Comparison of ENCODE assay signal across 8 mouse cellular contexts in genomic region chr11:98954373-98954772, GRCm38 (mm10). TPM values are rescaled to one million over a fixed set of nuclear protein-coding genes. Genes with fewer than 3 reads are reported as not detected.
A peak's percentile ranks its signal among the peaks of the same experiment; 100 is the strongest.
DNase-seq lines count a peak whose midpoint lies in the region; ATAC-seq and TF ChIP-seq lines count a peak whose summit lies in the region.

No protein-coding gene starts in this region.

- WGBS in forebrain, postnatal 0 days = 7% methylated on average over 10 of the region's 10 CpGs
- 12% methylated on average over 10 of the region's 10 CpGs for WGBS in liver, embryonic 16.5 days (ENCODE audit: insufficient replicate concordance)
- WGBS in neural tube, embryonic 12.5 days = 4% methylated on average over 10 of the region's 10 CpGs

- peaks cover 16% of the 10 kb centered on the region; the same call in 1 of the 2 replicates for H3K4me1 ChIP-seq in forebrain, postnatal 0 days (ENCODE audit: insufficient read depth)
- H3K4me1 ChIP-seq in liver, embryonic 16.5 days (ENCODE audit: control insufficient read depth, low read depth, low read length) = peaks cover 44% of the 10 kb centered on the region
- peaks cover 61% of the 10 kb centered on the region for H3K4me1 ChIP-seq in neural tube, embryonic 12.5 days

- peak; percentile 76 for DNase-seq in kidney, adult 18-20 months
- no peak for DNase-seq in kidney, adult 11 months
- DNase-seq in adrenal gland, postnatal 25 days = peak; percentile 83
- peak; percentile 72 for DNase-seq in forebrain, postnatal 0 days
- peak; percentile 92 for DNase-seq in thymus, postnatal 4 days

- no peaks in the 10 kb centered on the region for H3K27me3 ChIP-seq in forebrain, postnatal 0 days (ENCODE audit: insufficient read depth, low read length)
- H3K27me3 ChIP-seq in liver, embryonic 16.5 days (ENCODE audit: control insufficient read depth, insufficient read depth, low read depth, low read length) = no peaks in the 10 kb centered on the region
- no peaks in the 10 kb centered on the region for H3K27me3 ChIP-seq in neural tube, embryonic 12.5 days (replicated peaks)

- TF ChIP-seq CTCF in forebrain, postnatal 0 days (IDR thresholded peaks at IDR 0.05; ENCODE audit: low read depth) = peak; percentile 76

- peak overlapping the region; percentile 28; the same call in 1 of the 2 replicates for H3K4me2 ChIP-seq in forebrain, postnatal 0 days (ENCODE audit: low read depth)
- peak overlapping the region; percentile 30 for H3K4me2 ChIP-seq in liver, embryonic 16.5 days (ENCODE audit: low read depth, low read length)
- H3K4me2 ChIP-seq in neural tube, embryonic 12.5 days (replicated peaks) = peak overlapping the region; percentile 46

- ATAC-seq in forebrain, postnatal 0 days = peak; percentile 66
- ATAC-seq in inflammation-experienced regulatory T-cells, adult 6 months = peak; percentile 32
- peak; percentile 14 for ATAC-seq in liver, embryonic 16.5 days (ENCODE audit: low read depth)
- ATAC-seq in neural tube, embryonic 12.5 days (ENCODE audit: low FRiP score, low read depth) = peak; percentile 52

- no peaks in the 10 kb centered on the region for H3K9me3 ChIP-seq in forebrain, postnatal 0 days (ENCODE audit: low read length)
- no peaks in the 10 kb centered on the region for H3K9me3 ChIP-seq in liver, embryonic 16.5 days (replicated peaks; ENCODE audit: control insufficient read depth, low read length)
- H3K9me3 ChIP-seq in neural tube, embryonic 12.5 days = no peaks in the 10 kb centered on the region

- H3K4me3 ChIP-seq in forebrain, postnatal 0 days (ENCODE audit: low read depth, low read length) = no peak overlapping the region
- no peak overlapping the region for H3K4me3 ChIP-seq in liver, embryonic 16.5 days (ENCODE audit: low read depth, low read length)
- 0 out of 2 replicates have a peak overlapping the region, but pooled peaks have one; percentile 9 for H3K4me3 ChIP-seq in neural tube, embryonic 12.5 days

- H3K9ac ChIP-seq in forebrain, postnatal 0 days = no peak overlapping the region
- no peak overlapping the region for H3K9ac ChIP-seq in liver, embryonic 16.5 days (ENCODE audit: low read depth, low read length)
- H3K9ac ChIP-seq in neural tube, embryonic 12.5 days = peak overlapping the region; percentile 30; the same call in 1 of the 2 replicates

- 0 out of 2 replicates have a peak, but pooled peaks cover 3% of the 10 kb centered on the region for H3K36me3 ChIP-seq in forebrain, postnatal 0 days (ENCODE audit: insufficient read depth)
- no peaks in the 10 kb centered on the region for H3K36me3 ChIP-seq in liver, embryonic 16.5 days (ENCODE audit: control insufficient read depth, insufficient read depth)
- H3K36me3 ChIP-seq in neural tube, embryonic 12.5 days = peaks cover 11% of the 10 kb centered on the region

- H3K27ac ChIP-seq in forebrain, postnatal 0 days (ENCODE audit: low read depth, low read length) = no peak overlapping the region
- H3K27ac ChIP-seq in liver, embryonic 16.5 days (ENCODE audit: low read length) = peak overlapping the region; percentile 59; the same call in 1 of the 2 replicates
- peak overlapping the region; percentile 39 for H3K27ac ChIP-seq in neural tube, embryonic 12.5 days

RNA-seq across cellular contexts. Expression of gene Rara, which starts 26.8 kb away (rescaled TPM):
- total RNA-seq in adrenal gland, postnatal 25 days (2021) = 21.8 and 27.7 TPM in 2 replicates
- 11.6 and 15.2 TPM in 2 replicates for total RNA-seq in forebrain, postnatal 0 days (2014; rRNA removed)
- polyA plus RNA-seq in forebrain, postnatal 0 days (2015; fragmentation: Nextera tagmentation; extraction: Ambion mirVana) = 9.5 and 10.7 TPM in 2 replicates
- 1 to 10 TPM; 7.4 to 8.1 (median 7.6) TPM for polyA plus RNA-seq in inflammation-experienced regulatory T-cells, adult 6 months (2017; shearing (Covaris generic))
- polyA plus RNA-seq in liver, embryonic 16.5 days (2015; fragmentation: Nextera tagmentation; extraction: Ambion mirVana) = 4.2 and 5.4 TPM in 2 replicates
- 51.1 and 52.5 TPM in 2 replicates for polyA plus RNA-seq in neural tube, embryonic 12.5 days (2016; fragmentation: Nextera tagmentation; extraction: Ambion mirVana)

RNA-seq across cellular contexts. Expression of gene Gjd3, which starts 28.4 kb away (rescaled TPM):
- not detected in 2 replicates for total RNA-seq in adrenal gland, postnatal 25 days (2021)
- 1.2 and 1.4 TPM in 2 replicates for total RNA-seq in forebrain, postnatal 0 days (2014; rRNA removed)
- 2.0 and 2.7 TPM in 2 replicates for polyA plus RNA-seq in forebrain, postnatal 0 days (2015; fragmentation: Nextera tagmentation; extraction: Ambion mirVana)
- not detected for polyA plus RNA-seq in inflammation-experienced regulatory T-cells, adult 6 months (2017; shearing (Covaris generic))
- 0.15 TPM in 1 of 2 replicates, not detected in the other for polyA plus RNA-seq in liver, embryonic 16.5 days (2015; fragmentation: Nextera tagmentation; extraction: Ambion mirVana)
- 1.8 and 2.0 TPM in 2 replicates for polyA plus RNA-seq in neural tube, embryonic 12.5 days (2016; fragmentation: Nextera tagmentation; extraction: Ambion mirVana)

RNA-seq across cellular contexts. Expression of gene Cdc6, which starts 46.8 kb away (rescaled TPM):
- 1.7 and 4.3 TPM in 2 replicates for total RNA-seq in adrenal gland, postnatal 25 days (2021)
- total RNA-seq in forebrain, postnatal 0 days (2014; rRNA removed) = 2.2 and 2.3 TPM in 2 replicates
- 1.3 and 1.7 TPM in 2 replicates for polyA plus RNA-seq in forebrain, postnatal 0 days (2015; fragmentation: Nextera tagmentation; extraction: Ambion mirVana)
- polyA plus RNA-seq in inflammation-experienced regulatory T-cells, adult 6 months (2017; shearing (Covaris generic)) = 10 to 100 TPM in 1 of 3 experiments, 1 to 10 TPM in 2; 5.1 to 40.6 (median 5.2) TPM
- polyA plus RNA-seq in liver, embryonic 16.5 days (2015; fragmentation: Nextera tagmentation; extraction: Ambion mirVana) = 52.7 and 57.3 TPM in 2 replicates
- 18.4 and 19.2 TPM in 2 replicates for polyA plus RNA-seq in neural tube, embryonic 12.5 days (2016; fragmentation: Nextera tagmentation; extraction: Ambion mirVana)

Comparison
In these comparisons a context has a peak if more than half of its experiments do, and no peak if none do; other contexts are left out.
1. ATAC-seq: peak in every context shown above with its lines; median percentile 66 in forebrain, postnatal 0 days; 52 in neural tube, embryonic 12.5 days; 32 in inflammation-experienced regulatory T-cells, adult 6 months; 14 in liver, embryonic 16.5 days.